Mouse (Mus musculus) spleen, postnatal 4 days (tissue): Measurements from ENCODE around the gene Dis3.
"Not testable (repeated sequence)": the region's sequence is repeated elsewhere in the genome, so short reads cannot be mapped to it uniquely, and the experiment has no call there.

Source experiments
- DNase-seq, 2 experiments: peaks; one replicate each; pipeline ENCODE4 v3.0.0; 2022; ENCODE audit warnings: low spot score in 2 of 2

The Dis3 gene

DNA sequence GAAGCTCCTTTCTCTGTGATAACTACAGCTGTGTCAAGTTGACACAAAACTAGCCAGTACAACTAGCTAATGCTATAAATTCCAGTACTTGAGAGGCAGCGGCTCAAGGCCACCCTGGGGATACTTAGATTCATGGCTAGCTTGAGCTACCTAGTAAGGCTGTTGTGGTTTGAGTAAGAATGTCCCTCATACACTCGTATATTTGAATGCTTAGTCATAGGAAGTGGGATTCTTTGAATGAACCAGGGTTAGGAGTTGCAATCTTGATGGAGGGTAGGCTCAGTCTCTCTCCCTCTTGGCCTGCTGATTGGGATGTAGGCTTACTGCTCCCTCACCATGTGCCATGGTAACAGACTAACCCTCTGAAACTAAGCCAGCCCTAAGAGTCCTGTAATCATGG is 36.5 kb downstream of the Dis3 start:
- no peak for DNase-seq

DNA sequence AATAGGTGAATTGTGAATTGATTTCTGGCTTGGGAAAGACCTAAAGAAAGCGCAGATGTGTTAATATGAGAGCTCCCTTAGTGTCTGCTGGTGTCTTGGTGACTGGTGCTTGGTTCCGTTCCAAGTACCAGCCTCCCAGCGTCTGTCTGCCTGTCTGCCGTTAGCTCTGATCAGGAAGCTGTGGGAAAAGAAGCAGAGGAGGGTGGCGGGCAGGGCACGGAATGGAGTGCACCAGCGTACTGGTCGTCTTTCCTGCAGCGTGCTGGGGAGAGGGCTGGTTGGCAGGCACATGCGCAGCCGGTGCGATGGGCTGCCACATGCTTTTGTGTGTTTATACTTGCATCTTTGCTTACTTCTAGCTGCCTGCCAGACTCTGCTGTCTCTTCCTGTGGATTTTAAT is 39.0 kb downstream of the Dis3 start:
- DNase-seq, result no peak

DNA sequence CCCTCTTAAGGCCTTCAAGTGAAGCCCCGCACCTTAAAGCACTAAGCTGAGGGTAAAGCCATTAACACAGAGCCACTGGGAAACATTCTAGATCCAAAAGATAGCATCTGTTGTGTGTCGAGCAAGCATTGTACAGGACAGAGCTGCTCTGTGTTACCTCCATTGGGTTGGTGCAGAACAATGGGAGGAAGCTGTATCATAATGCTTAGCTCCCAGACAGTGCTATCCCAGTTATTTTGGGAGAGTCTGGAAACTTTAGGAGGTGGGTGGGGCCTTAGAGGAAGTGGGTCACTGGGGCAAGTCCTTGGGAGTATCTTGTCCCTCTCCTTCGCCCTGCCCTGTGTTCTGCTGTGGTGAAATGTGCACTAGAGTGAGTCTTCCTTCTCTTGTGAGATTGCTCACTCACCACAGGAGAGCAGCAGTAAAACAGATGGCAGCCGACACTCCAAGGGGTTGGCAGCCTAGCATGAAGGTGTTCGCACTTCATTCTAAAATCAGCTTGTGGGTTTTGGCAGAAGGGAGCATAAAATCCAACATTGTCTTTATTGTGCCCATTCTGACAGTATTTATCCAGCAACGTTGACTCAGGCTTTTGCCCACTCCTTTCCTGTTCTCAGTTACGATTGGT is 40.5 kb downstream of the Dis3 start:
- DNase-seq, result no peak

DNA sequence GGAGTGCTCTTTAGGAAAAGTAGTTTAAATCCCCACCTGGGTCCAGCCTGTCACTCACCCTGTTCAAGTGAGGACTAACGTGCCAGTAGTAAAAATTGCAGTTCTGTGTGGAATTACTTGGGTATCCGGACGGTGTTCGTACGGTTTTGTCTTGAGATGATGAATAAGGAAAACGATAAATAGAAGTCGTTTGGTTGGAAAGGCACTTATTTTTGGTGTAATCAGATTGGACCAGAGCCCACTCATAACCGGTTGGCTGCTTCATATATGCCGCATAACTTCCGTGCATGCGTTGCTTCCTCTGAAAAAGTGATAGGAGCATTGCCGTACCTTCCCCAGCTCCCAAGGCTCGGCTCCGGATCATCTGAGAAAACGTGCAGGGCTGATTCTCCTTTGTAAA is 52.8 kb downstream of the Dis3 start:
- no peak for DNase-seq

DNA sequence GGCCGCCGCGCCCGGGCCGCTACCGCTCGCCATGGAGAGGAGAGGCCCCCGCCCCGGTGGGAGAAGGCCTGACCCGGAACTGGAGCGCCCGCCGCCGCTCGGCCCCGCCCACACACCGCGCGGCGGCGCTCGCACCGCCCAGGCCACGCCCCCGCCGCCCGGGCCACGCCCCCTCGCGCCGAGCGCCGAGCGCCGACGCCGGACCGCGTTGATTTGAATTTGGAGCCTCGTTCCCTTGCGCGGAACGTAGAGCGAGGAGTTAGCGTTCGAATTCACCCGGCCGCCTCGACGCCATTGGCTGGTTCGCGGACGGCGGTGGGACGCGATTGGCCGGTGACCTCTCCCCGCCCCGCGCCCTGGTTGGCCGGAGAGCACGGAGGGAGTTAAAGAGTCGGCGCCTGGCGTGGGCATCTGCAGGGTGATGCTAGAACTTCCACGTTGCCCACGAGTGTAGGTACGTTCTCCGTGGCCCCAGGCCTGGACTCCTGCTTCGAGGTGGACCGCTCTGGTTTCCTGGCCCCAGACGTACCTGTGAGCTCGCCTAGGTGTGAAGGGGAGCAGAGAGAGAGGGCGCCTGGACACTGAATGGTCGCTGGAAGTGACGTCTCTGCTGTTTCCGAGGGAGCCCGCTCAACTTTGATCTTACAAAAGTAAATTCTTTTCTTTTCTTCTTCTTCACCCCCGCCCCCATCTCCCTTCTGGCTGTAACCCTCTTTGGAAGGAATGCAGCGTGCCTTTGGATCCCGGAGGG is 53.4 kb downstream of the Dis3 start, which contains the start of the genes Mzt1 and Bora:
Mzt1 (minus strand) TSS at position 104 of the 751 bp plus-strand sequence.
Bora (plus strand) TSS at position 192 of the 751 bp plus-strand sequence.
- DNase-seq, result peak; percentile 93 to 96

DNA sequence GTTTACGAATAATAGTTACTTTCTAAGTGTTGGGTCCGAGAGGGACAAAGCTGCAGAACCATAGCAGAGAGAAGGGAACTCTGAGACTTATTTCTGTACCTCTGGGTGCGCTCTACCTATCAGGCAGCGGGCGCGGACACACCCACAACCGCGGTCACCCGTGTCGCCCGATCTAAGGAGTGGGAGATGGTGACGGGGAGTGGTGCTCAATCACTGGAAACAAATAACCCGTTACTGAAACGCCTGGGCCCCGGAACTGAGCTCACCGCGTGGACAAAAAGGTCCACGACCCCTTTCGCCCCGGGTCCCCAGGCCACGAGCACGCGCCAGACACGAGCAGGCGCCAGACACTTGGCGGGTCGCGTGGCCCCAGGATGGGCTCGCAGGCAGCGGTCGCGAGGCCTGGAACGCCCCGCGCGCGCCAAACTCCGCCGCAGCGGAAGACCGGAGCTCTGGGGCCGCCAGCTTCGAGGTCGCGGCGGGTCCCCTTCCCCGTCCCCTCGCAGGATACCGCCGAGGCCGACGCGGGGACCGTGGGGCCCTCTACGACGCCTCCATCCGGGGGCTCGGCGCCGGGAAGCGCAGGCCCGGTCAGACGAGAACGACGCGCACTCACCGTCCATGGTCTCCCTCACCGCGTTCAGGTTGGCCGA is 54.1 kb downstream of the Dis3 start:
- peak; percentile 49 to 74 for DNase-seq

DNA sequence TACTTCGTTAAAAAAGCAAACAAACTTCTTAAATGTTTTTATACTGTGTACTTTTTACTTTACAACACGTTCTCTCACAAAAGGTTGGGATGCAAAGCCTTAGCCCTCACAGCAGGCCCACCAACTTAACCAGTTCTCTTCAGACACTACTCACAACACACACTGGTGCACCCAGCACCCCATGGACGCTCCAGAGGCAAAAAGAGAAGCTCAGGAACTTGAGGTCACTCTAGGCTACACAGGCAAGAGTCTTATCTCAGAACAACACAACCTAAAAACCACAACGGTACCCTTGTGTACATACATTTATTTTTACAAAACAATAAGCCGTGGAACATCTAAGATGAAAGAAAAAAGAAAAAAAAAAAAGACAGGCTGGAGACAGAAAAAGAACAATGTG is 54.9 kb downstream of the Dis3 start:
- peak in 1 of 2 experiments; percentile 23 for DNase-seq

DNA sequence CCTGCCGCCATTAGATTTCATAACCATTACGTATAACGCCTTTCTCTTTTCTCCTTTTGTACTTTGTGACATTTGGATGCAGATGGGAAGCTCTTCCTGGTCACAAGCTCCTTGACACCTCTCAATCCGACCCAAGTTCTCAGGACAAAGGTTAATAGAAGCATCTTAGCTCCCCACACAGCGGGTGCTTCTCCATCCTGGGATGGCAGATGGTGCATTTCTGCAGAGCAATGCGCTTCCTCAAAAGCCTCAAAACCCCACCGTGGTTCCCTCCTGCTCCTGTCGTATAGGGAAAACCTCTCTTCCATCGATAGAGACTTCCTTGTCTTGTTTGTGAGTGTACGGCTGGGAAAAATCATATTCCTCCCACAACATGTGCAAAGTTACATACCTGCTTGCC is 55.5 kb downstream of the Dis3 start:
- DNase-seq, result peak in 1 of 2 experiments; percentile 52

DNA sequence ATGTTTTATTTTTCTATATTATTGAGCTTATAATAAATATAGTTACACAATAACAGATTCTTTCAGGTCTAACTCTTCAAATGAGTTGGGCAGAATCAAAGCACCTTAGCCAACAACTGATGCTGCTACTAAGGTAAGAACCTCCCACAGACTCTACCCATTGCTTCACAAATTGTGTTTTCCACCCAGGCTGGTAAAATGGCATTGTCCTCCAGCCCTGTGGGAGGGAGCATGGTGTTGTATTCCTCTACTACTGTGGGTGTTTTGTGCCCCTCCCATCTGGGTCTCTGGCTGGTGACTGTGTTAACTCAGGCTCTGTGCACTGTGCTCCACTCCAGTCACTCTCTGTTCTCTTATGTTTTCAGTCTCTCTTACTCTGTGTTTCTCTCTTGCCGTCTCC is 56.1 kb downstream of the Dis3 start:
- peak in 1 of 2 experiments; percentile 53 for DNase-seq

DNA sequence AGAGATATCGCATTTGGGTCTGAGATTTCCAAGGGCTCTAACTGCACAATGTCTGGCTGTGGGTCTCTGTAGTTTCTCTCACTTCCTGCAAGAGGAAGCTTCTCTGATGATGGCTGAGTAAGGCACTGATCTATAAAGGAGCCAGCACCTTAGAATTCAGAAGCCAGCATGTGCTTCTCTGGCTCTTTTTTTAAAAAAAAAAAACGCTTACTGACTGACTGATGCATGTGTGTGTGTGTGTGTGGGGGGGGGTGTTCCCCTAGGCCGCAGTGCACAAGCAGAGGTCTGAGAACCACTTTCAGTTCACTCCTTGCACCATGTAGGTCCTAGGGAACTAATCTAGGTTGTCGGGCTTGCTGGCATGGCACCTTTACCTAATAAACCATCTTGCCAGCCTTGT is 58.2 kb downstream of the Dis3 start:
- DNase-seq, result no peak

DNA sequence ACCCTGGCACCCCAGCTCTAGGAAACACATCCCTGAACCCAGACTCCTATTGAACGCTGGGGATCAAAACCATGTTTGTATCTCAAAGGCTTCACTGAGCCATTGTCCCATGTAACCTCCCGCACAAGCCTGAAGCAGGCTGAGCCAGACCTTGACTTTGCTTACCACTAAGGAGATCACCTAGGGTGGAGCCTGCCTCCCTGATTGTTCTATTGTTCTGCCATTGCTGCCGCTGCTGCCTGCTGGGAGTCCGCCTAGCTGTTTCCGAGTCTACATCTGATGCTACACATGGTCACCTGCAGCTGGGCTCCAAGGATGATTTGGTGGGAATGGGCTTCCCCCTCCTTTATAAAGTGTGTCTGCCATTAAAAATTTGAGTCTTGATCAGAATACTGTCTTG is 60.3 kb downstream of the Dis3 start:
- DNase-seq, result not testable (repeated sequence)

DNA sequence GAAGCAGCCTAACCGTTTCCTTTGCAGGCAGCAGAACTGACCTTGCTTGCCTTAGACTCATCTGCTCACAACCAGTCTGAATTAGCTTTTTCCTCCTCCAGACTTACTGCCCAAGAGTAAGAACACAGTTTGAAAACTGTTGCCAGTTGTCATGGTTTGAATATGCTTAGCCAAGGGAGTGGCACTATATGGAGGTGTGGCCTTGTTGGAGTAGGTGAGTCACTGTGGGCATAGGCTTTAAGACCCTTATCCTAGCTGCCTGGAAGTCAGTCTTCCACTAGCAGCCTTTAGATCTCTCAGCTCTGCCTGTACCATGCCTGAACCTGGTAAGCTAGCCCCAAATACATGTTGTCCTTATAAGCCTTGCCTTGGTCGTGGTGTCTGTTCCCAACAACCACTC is 61.9 kb downstream of the Dis3 start:
- DNase-seq, result no peak

DNA sequence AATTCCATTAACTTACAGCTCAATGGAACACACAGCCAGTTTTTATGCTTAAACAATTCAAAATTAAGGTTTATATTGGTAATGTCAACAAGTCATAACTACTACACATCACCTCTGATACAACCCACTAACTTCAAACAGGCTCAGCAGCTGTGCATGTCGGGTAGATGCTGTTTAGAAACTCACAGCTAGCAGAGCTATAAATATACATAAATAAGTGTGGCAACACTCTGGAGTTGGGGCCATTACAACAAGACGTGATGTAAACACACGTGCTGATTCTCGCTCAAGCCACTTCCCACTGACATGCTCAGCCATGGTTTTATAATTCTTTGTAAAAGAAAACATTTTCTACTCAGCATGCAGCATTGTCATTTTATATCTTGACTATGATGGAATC is 63.5 kb downstream of the Dis3 start:
- DNase-seq, result no peak

DNA sequence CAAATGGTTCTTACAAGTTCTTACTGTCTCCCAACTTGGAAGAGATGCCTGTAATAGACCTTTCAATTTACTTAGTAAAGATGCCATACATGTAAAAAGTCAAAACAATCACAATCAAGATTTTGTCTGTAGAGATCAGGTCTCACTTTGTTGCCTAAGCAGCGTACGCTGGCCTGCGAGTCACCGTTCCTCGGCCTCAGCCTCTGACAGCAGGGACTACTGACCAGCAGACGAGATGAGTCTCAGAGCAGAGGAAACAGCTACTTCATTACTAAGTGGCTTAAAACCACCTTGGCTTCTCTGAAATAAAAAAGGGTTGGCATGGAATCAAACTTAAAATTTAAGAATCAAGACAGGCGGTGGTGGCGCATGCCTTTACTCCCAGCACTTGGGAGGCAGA is 64.7 kb downstream of the Dis3 start:
- DNase-seq, result not testable (repeated sequence)

DNA sequence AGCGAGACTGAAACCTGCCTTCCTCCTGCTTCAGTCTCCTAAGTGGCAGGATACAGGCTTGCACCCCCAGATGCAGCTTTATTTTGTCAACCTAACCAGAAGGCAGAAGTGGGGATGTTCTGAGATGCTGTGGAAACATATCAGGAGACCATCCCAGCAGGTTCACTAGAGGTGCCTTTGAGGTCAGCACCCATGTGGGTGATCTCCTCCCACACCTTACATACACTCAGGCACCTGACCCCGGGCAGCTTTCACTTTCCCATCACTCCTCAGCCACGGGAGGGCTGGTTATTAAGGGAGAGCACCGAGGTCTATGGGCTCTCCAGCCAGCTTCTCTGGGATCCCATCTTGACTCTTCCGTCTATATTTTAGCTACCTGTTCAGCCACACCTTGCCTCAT is 67.0 kb downstream of the Dis3 start:
- no peak for DNase-seq

DNA sequence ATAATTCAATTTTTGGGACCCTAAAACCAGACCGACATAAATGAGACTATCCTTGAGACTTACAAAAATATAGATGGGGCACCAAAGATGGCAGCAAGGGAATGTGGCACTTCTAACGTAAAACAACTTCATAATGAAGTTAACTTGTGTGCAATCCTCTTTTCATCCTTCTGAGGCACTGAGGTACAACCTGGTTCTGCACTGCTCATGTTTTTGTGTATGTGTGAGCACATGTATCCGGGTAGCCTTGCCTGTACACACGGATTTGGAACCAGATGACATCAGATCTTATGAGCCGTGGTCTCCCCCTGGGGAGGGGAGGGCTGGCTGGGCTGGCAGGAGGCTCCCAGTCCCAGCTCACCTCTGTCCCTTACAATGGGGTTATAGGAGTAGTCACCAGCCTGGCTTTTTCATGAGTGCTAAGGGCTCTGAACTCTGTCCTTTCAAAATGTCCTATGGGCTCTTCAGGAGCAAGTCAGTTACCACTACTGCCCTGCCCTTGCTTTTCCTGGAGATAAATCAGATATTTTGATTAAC is 68.2 kb downstream of the Dis3 start:
- DNase-seq, result no peak

DNA sequence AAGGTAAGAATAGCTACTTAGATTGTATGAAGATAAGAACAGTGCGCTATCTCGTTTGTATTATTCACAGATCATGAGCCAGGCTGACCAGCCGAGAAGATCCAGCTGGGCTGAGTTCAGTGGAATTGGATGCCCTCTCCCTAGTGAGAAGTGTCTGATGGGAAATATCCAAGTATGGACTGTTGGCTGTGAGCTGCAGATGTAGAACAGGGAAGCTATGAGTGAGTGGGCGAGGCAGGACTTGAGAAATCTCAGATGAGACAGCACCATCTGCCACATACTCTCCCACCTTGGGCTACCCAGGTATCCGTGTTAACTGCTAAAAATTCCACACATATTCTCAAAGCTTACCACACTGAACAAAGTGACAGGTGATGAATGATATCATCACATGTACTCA is 69.6 kb downstream of the Dis3 start:
- peak in 1 of 2 experiments; percentile 22 for DNase-seq
